Mouse (Mus musculus): ENCODE measurements around the gene Cdk2ap2.
"Not testable (repeated sequence)": the region's sequence is repeated elsewhere in the genome, so short reads cannot be mapped to it uniquely, and the experiment has no call there.

DNA sequence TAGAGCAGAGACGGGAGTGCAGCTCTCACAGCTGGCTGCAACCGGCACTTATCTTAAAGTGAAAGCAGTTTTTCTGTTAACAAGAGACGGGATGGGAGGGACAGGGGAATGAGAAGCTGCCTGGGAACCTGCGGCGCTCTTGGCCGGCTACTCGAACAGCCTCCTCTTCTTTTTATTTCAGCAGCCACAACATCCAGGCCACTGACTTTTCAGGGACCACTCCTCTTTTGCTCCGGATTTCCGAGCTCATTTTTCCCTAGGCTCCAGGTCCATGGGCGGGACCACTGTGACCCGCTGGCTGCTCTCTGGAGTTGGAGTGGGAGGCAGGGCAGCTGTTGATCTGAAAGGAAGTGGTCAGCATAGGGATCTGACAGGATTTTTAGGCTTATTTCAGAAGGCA is 32.5 kb upstream of the Cdk2ap2 start:
- TF ChIP-seq POLR2A, CTCF (IDR thresholded peaks at IDR 0.05; ENCODE audit: insufficient read depth, low read depth, low read length): not testable (repeated sequence)

Measured in olfactory bulb, adult 2 months (tissue).